Mouse (Mus musculus) megakaryocyte, embryonic 14.5 days (primary cell): ENCODE measurements at regions not wholly inside any gene's neighbourhood (a gene's known extent, or its start where the extent isn't known, plus 50 kb on each side); places are given as distances from the start of the nearest gene placed in this dataset.

Experiments used
- FLI1 ChIP-seq: IDR thresholded peaks from 2 replicates; pipeline ENCODE4 v1.6.1; 2012; ENCODE audit warnings: low read length, inconsistent platforms, mixed read lengths
- GATA1 ChIP-seq: IDR thresholded peaks from 3 replicates; pipeline ENCODE4 v1.6.1; 2012; ENCODE audit warnings: mixed read lengths, low read length, inconsistent platforms, borderline replicate concordance

DNA sequence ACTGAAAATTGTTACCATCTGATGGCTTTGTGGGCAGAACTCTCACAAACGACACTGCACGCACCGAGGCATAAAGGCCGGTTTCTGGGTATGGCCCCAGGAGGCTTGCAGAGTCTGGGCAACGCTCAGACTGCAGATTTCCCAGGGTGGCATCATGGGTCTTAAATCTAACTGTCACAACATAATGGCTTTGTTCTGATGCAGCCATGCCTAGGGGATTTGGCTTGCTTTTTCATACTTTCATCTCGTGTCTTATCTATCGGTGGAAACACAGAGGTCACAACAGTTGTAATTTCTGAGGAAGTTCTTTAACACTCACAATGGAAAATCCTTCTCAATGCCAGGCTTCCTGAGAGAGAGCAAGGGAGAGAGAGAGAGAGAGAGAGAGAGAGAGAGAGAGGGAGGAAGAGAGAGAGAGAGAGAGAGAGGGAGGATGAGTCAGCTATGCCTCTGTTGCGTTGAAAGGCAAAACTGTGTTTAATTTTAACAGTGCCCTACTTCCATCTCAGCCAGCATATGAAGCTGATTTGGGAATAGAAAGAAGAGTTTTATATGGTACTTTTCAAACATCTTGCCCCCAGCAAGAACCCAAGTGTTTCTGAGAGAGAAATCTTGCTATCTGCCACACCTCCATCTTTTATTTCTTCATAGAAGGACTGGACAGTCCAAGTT is 224.6 kb upstream of the Prdm1 start:
- TF ChIP-seq GATA1 (no peak), FLI1 (no peak)
